Mouse (Mus musculus) C2C12 (cell line): ENCODE measurements at regions not wholly inside any gene's neighbourhood (a gene's known extent, or its start where the extent isn't known, plus 50 kb on each side); places are given as distances from the start of the nearest gene placed in this dataset.

Experiments
- H3K27me3 ChIP-seq: one replicate; pipeline ENCODE4 v1.6.1; 2011; ENCODE audit not compliant: control insufficient read depth, insufficient read depth, insufficient read length
- H3K36me3 ChIP-seq: one replicate; pipeline ENCODE4 v1.6.1; 2011; ENCODE audit not compliant: control insufficient read depth, insufficient read depth
- H3K4me3 ChIP-seq: one replicate; pipeline ENCODE4 v1.5.1; 2011; ENCODE audit warnings: mild to moderate bottlenecking, control low read depth; ENCODE audit not compliant: poor library complexity, insufficient read depth, severe bottlenecking
- H3K79me2 ChIP-seq: one replicate; pipeline ENCODE4 v1.6.1; 2011; ENCODE audit not compliant: control insufficient read depth, insufficient read depth
- H3K79me3 ChIP-seq: one replicate; pipeline ENCODE4 v1.6.1; 2011; ENCODE audit warnings: low read depth, control low read depth
- H3ac ChIP-seq: one replicate; pipeline ENCODE3; 2011; ENCODE audit warnings: low read depth; ENCODE audit not compliant: control insufficient read depth, insufficient read length
- CEBPB ChIP-seq: IDR thresholded peaks from one replicate; pipeline ENCODE4 v1.6.1; 2011; ENCODE audit warnings: low read depth, mild to moderate bottlenecking, control low read depth, moderate library complexity
- CTCF ChIP-seq: IDR thresholded peaks from one replicate; pipeline ENCODE4 v1.5.1; 2011; ENCODE audit not compliant: control insufficient read depth, insufficient read depth, insufficient read length
- FOSL1 ChIP-seq: IDR thresholded peaks from one replicate; pipeline ENCODE4 v1.8.0; 2011; ENCODE audit warnings: mild to moderate bottlenecking, low read length; ENCODE audit not compliant: poor library complexity, insufficient read depth, severe bottlenecking
- MAX ChIP-seq: IDR thresholded peaks from one replicate; pipeline ENCODE4 v1.6.1; 2011; ENCODE audit warnings: mild to moderate bottlenecking, control low read depth
- MYOD1 ChIP-seq: IDR thresholded peaks from one replicate; pipeline ENCODE4 v1.6.1; 2011; ENCODE audit warnings: low read depth; ENCODE audit not compliant: control insufficient read depth, insufficient read length
- MYOG ChIP-seq: IDR thresholded peaks from one replicate; pipeline ENCODE4 v1.6.1; 2011; ENCODE audit not compliant: control insufficient read depth, insufficient read length; ENCODE audit errors: extremely low read depth
- USF1 ChIP-seq: IDR thresholded peaks from one replicate; pipeline ENCODE4 v1.6.1; 2011; ENCODE audit warnings: low read depth, mild to moderate bottlenecking, control low read depth, moderate library complexity

DNA sequence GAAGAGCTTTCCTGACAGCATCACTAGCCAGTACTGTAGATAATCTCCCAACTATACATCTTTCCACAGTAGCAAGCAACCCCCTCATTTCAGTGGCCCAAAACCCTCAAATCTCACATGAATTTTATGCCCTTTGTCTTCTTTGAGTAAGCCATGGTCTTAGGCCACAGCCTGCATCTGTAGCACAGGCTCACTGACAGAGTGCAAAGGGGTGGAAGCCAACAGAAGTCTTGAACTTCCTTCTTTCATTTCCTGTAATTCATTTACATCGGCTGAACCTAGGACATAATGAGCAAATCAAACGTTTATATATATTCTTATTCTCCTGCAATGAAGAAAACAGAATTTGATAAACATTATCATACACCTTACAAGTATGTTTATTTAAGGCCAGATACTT lies 805.8 kb upstream of the Adgrl2 start:
- Histone ChIP-seq H3K27me3 (no peaks in the 10 kb centered on the region), H3K79me2 (no peaks in the 10 kb centered on the region), H3K36me3 (no peaks in the 10 kb centered on the region), H3ac (no peak overlapping the region), H3K4me3 (no peak overlapping the region), H3K79me3 (no peaks in the 10 kb centered on the region)
- TF ChIP-seq CTCF (no peak), MYOD1 (no peak), MAX (no peak), USF1 (no peak), MYOG (no peak), FOSL1 (no peak), CEBPB (no peak)

- Histone ChIP-seq H3K4me3 (no peak overlapping the region), H3K79me3 (no peaks in the 10 kb centered on the region), H3K27me3 (no peaks in the 10 kb centered on the region), H3K36me3 (no peaks in the 10 kb centered on the region), H3K79me2 (no peaks in the 10 kb centered on the region), H3ac (no peak overlapping the region)
- no peak for TF ChIP-seq USF1
- TF ChIP-seq FOSL1 = no peak
- TF ChIP-seq CEBPB = no peak
- no peak for TF ChIP-seq CTCF
- TF ChIP-seq MYOD1 = no peak
- no peak for TF ChIP-seq MYOG
- no peak for TF ChIP-seq MAX
These were observed 801.2 kb upstream of the Adgrl2 start for GRCm38 (mm10) chr3:149791593-149791992.

DNA sequence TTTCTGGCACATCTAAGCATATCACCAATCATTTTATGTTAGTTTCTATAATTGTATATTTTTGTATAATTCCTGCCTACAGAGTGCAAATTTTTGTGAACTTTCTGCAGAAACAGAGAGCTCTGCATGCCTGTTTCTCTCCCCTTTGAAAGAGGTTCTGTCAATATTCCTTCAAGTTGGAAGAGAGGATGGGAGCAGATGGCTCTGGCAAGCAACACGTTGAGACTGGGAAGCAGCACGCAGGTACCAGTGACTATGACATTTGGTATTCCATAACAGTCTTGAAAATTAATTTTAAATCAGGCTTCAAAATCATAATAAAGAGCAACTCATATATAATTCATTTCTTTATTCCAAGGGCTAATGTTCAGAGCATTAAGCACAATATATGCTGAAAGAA lies 795.7 kb upstream of the Adgrl2 start:
- Histone ChIP-seq H3K79me3 (no peaks in the 10 kb centered on the region), H3K36me3 (no peaks in the 10 kb centered on the region), H3K27me3 (no peaks in the 10 kb centered on the region), H3ac (no peak overlapping the region), H3K79me2 (no peaks in the 10 kb centered on the region), H3K4me3 (no peak overlapping the region)
- TF ChIP-seq MYOG = no peak
- TF ChIP-seq CEBPB = no peak
- TF ChIP-seq MAX = no peak
- no peak for TF ChIP-seq MYOD1
- TF ChIP-seq CTCF = no peak
- no peak for TF ChIP-seq USF1
- TF ChIP-seq FOSL1 = no peak

DNA sequence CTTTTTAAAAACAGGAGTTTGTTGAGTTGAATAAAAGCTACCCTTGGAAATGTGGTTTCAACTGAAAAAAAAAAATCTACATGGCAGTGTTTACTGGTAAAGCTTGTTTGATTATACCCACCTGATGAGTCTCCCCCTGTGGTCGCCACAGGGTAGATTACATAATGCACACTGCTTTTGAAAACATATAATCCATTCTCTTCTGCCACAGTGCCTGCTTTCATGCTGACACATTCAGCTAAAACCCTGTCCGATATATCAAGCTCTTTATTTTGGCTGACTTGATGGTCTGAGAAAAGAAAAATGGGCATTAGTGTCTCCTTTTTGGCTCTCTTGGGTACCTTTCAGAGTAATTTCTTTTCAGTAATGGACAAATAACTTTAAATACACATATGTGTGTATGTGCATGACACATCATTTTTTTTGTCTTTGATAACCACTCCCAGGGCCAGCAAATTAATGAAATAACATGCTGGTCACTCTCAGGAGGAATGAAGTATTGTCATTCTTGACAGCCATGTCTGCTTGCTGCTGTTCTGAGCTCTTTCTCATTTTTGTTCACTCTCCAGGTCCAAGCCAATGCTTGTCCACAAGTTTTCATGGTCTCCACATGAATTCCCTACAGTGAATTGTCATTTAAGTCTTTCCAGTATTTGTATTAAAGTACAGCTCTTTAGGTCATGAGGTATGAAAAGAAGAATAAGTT lies 793.7 kb upstream of the Adgrl2 start:
- Histone ChIP-seq H3K4me3 (no peak overlapping the region), H3K79me3 (no peaks in the 10 kb centered on the region), H3K36me3 (no peaks in the 10 kb centered on the region), H3ac (no peak overlapping the region), H3K27me3 (no peaks in the 10 kb centered on the region), H3K79me2 (no peaks in the 10 kb centered on the region)
- TF ChIP-seq CTCF (no peak), MYOG (no peak), FOSL1 (no peak), MAX (no peak), MYOD1 (no peak), CEBPB (no peak), USF1 (no peak)

DNA sequence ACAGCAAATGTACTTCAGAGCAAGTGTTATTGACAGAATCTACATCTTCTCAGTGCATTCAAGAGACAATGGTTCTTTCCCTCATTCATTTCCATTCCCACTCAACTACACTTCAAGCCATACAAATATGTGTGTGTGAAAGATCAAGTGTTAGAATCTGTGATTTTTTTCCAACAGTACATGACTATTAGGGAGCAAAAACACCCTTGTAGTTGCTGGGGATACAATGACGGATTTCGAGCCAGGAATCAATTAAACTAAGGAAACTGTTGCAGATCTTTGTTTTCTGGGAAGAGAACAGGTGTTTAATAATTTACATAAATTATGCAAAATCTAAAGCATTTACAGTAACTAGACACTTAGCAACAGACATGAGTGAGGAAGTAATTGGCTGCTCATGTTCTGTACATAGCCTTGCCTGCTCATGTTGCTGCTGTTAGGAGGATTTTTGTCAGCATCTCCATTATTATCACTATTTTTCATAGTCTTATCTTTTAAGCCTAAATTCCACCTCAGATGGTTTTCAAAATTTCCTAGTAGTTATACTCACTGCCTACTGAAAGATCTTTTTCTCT lies 777.6 kb upstream of the Adgrl2 start:
- Histone ChIP-seq H3K27me3 (no peaks in the 10 kb centered on the region), H3K36me3 (no peaks in the 10 kb centered on the region), H3K4me3 (no peak overlapping the region), H3ac (no peak overlapping the region), H3K79me3 (no peaks in the 10 kb centered on the region), H3K79me2 (no peaks in the 10 kb centered on the region)
- TF ChIP-seq FOSL1 (no peak), CTCF (no peak), MYOD1 (no peak), USF1 (no peak), CEBPB (no peak), MAX (no peak), MYOG (no peak)

DNA sequence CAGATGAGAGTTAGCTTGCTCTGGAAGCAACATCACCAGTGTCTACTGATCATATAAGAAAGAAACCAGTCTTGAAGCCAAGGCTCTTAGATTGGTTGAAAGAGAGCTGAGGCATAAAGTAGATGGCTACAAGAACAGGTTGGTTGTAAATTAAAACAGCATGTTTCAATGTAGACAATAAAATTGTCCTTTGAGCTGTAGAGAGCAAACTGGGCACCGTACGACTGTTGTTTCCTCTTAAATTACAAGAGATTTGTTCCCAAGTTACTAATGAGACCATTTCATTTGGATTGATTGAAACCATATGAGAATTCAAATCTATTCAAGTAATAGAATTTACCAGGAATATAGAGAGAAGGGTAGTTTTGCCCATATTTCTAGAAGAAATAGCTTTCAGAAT lies 770.9 kb upstream of the Adgrl2 start:
- Histone ChIP-seq H3K27me3 (no peaks in the 10 kb centered on the region), H3ac (no peak overlapping the region), H3K79me3 (no peaks in the 10 kb centered on the region), H3K36me3 (no peaks in the 10 kb centered on the region), H3K4me3 (no peak overlapping the region), H3K79me2 (no peaks in the 10 kb centered on the region)
- TF ChIP-seq MAX (no peak), FOSL1 (no peak), CEBPB (no peak), CTCF (no peak)
